Mouse (Mus musculus): ENCODE measurements around the gene Dlg1. TPM values are rescaled to one million over a fixed set of nuclear protein-coding genes. Genes with fewer than 3 reads are reported as not detected.

The Dlg1 gene
- total RNA-seq, 2 experiments from 2014 or later, result 185 to 202 TPM

DNA sequence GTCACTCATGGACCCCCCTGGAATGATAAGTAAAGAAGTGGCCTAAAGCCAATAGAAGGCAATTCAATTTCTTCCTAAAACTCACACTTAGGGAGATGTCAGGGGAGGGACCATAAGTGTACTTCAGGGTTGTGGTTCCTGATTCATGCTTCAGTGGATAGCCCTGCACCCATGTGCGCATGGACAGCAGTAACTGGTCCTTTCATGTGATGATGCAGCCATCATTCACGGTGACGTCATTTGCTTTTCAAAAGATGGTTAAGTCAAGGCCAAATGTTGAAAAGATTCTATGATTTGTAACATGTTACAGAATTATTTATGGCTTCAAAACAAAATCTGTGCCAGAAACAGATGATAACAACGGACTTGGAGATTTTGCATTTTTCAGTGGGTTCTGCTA, 28.9 kb upstream of the Dlg1 start:
- H3K27ac ChIP-seq, result no peak overlapping the region
- no peak overlapping the region for H3K4me3 ChIP-seq
- intact Hi-C loops (cut with DNase I), result no loop called here
- DNase-seq (ENCODE audit: extremely low spot score in 1 of 2, low spot score in 2 of 2), result no peak
- TF ChIP-seq CTCF (IDR thresholded peaks at IDR 0.05), result no peak

DNA sequence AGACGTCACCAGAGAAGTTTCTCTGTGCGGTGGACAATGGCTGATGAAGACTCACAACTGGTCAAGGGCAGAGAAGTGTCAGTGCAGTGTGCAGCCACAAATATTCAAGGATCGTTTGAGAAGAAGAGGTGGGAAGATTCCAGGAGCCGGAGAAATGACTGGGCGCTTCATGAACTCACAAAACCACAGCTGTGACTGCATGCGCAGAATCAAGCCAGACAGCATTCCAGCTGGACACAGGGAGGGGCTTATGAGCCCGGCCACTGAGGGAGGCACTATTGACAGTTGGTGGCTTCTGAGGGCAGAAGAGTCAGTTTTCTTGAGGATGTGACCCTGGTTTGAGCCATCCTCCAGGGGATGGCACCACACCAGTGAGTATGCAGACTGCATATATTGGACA, 24.9 kb upstream of the Dlg1 start:
- no peak for TF ChIP-seq CTCF (IDR thresholded peaks at IDR 0.05)
- Histone ChIP-seq H3K27ac (no peak overlapping the region), H3K4me3 (no peak overlapping the region)
- no peak for DNase-seq (ENCODE audit: extremely low spot score in 1 of 2, low spot score in 2 of 2)
- intact Hi-C loops (cut with DNase I), result no loop called here

DNA sequence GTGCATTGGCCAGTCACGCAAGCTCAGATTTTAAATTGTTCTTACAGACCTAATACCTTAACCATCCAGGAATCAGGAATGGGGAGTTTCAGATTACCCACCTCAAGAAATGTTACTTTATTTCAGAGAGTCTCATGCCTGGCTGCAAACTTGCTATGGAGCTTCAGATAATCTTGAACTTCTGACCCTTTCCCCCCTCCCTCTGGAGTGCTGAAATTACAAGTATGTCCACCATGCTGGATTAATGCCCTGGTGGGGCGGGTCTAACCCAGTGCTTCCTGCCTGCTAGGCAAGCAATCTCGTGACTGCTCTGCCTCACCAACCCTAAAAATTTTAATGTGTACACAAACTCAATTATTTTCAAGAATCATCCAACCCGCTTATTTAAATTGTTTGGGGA, 23.3 kb upstream of the Dlg1 start:
- no peak for DNase-seq (ENCODE audit: extremely low spot score in 1 of 2, low spot score in 2 of 2)
- H3K27ac ChIP-seq, result no peak overlapping the region
- intact Hi-C loops (cut with DNase I), result no loop called here
- no peak for TF ChIP-seq CTCF (IDR thresholded peaks at IDR 0.05)
- H3K4me3 ChIP-seq, result no peak overlapping the region

DNA sequence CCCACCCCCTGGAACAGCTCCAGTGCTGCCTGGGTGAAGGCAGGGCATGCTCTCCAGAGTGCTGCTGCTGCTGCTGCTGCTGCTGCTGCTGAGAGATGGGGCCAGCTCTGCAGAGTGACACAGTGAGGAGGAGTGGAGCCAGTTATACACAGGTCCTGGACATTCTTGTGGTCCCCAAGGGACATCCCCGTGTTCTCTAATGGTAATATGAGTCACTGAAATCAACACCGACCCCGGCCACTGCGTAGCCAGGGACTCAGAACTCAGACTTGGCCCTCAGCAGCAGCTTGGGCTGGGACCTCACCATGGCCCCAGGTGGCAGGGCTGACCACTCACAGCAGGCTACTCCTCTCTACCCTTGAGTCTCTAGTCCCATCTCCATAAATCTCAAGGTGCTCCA, 21.5 kb upstream of the Dlg1 start:
- no peak for TF ChIP-seq CTCF (IDR thresholded peaks at IDR 0.05)
- no peak for DNase-seq (ENCODE audit: extremely low spot score in 1 of 2, low spot score in 2 of 2)
- H3K4me3 ChIP-seq, result no peak overlapping the region
- intact Hi-C loops (cut with DNase I), result no loop called here
- no peak overlapping the region for H3K27ac ChIP-seq

DNA sequence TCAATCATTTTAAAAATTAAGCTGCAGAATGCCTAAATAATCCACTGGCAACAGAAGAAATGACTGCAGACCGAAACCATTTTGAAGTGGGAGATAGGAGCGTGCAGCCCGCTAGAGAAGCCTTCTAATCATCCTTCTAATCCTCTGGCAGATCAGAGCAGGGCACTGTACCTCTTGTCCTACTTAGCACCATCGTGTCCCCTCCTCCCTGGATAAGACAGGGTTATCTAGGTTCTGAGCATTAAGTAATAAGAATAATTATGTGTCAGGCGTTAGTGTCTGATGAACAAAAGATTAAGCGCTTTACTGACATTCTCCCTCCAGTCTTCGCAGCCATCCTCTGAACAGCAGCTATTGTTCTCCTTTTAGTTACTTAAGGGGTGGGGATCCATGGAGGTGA, 16.0 kb upstream of the Dlg1 start:
- intact Hi-C loops (cut with DNase I), result no loop called here
- Histone ChIP-seq H3K4me3 (no peak overlapping the region), H3K27ac (no peak overlapping the region)
- no peak for DNase-seq (ENCODE audit: extremely low spot score in 1 of 2, low spot score in 2 of 2)
- TF ChIP-seq CTCF (IDR thresholded peaks at IDR 0.05), result no peak

DNA sequence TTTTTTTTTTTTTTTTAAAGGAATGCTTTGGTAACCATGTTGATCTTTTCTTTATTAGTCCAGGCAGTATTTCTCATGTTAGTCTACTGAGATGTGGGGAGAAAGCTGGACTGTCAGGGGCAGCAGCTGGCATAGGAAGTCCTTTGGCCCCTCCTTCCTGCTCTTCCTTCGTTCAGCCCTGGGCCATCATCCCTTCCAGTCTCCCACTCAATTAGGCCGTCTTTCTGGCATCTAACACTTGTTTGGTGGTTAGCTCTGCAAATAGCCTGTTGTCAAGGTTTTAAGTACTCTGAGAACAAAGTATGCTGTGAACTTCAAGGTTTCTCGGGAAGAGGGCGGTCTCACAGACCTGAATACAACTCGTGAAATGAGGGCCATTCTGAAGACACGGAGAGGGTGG, 12.5 kb upstream of the Dlg1 start:
- DNase-seq (ENCODE audit: extremely low spot score in 1 of 2, low spot score in 2 of 2), result no peak
- Histone ChIP-seq H3K27ac (no peak overlapping the region), H3K4me3 (no peak overlapping the region)
- intact Hi-C loops (cut with DNase I), result no loop called here
- no peak for TF ChIP-seq CTCF (IDR thresholded peaks at IDR 0.05)

DNA sequence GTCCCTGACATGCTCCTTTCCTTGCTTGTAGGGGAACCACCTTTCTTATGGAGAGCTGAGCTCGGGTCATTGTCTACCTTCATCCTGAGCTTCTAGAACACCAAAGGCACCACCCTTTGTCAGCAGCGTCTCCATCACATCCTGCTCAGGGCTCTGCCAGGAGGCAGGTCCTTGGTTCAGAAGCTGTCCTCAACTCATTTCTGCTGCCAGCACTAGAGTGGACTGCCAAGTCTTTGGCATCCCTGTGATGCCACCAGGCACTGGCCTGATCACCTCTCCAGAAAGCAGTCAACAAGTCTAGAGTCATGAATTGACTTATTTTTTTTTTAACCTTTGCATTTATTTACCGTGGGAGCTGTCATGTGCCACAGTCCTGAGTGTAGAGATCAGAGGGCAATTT, 11.7 kb upstream of the Dlg1 start:
- DNase-seq (ENCODE audit: extremely low spot score in 1 of 2, low spot score in 2 of 2), result no peak
- no peak overlapping the region for H3K27ac ChIP-seq
- intact Hi-C loops (cut with DNase I), result no loop called here
- no peak for TF ChIP-seq CTCF (IDR thresholded peaks at IDR 0.05)
- no peak overlapping the region for H3K4me3 ChIP-seq

DNA sequence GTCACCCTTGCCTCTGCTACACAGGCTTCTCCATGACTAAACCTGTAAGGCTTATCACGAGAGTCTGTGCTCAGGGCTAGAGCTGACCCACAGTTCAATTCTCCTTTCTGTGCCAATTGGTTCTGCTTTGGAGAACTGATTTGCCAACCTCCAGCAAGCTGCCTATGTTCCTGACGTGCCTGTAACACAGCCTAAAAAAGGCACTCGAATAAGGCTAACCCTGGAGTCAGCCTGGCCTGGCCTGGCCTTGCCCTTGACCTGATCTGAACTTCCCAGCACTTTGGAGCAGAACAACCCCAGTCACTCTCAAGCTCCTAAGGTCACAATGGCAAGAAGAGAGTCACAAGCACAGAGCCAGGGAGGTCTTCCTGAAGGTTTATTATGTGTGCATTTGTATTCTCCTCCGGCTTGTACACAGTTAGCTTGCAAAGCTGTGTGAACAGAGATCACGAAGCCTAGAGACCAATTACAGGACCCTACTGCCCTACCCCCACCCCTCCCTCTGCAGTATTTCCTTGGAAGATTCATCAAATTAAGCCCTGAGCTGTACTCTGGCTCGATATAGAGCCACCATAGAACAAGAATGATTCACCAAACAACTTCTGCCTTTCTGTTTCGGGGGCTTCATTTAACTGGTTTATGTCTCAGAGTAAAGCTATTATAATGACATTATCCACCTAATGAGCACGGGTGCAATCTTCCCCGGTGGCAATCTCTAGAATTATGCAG, 11.0 kb upstream of the Dlg1 start:
- no peak for DNase-seq (ENCODE audit: extremely low spot score in 1 of 2, low spot score in 2 of 2)
- TF ChIP-seq CTCF (IDR thresholded peaks at IDR 0.05), result no peak
- Histone ChIP-seq H3K27ac (no peak overlapping the region), H3K4me3 (no peak overlapping the region)
- intact Hi-C loops (cut with DNase I), result no loop called here

DNA sequence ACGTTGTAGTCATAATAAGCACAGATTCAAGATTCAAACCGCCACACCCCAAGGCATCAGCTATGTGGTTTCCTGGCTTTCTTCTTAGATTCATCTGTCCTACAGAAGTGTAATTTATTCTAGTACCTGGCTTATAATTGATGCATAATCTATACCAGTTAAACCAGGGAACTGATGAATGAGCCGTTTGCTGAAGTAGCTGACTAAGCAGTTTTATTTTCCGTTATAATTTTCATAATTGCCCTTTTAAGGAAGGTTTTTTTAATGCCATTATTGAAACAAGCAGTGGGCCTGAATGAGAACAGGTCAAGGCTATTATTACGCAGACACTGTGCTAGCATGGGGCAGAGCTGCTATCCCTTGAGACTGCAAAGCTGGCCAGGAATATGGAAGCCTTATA, 9.6 kb upstream of the Dlg1 start:
- H3K27ac ChIP-seq, result no peak overlapping the region
- no peak overlapping the region for H3K4me3 ChIP-seq
- no peak for DNase-seq (ENCODE audit: extremely low spot score in 1 of 2, low spot score in 2 of 2)
- intact Hi-C loops (cut with DNase I), result no loop called here
- no peak for TF ChIP-seq CTCF (IDR thresholded peaks at IDR 0.05)

DNA sequence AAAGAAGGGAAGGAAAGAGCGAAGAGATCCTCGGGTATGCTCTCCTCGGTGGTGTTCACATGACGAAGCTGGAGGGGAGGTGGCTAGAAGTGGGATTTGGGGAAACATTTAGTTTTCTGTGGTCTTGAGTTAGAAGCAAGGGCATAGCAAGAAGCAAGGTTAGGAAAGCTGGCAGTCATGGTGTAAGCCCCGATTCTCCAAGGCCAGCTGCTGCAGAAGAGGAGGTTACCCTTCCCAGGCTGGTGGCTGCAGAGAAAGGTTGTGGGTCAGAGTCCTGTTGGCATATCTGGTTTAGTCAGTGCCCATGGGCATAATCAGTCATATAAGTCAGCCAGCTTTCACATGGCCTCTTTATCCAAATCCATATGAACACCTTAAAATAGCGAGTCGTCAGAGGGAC, 9.2 kb upstream of the Dlg1 start:
- no peak overlapping the region for H3K4me3 ChIP-seq
- DNase-seq (ENCODE audit: extremely low spot score in 1 of 2, low spot score in 2 of 2), result no peak
- TF ChIP-seq CTCF (IDR thresholded peaks at IDR 0.05), result no peak
- intact Hi-C loops (cut with DNase I), result no loop called here
- no peak overlapping the region for H3K27ac ChIP-seq

DNA sequence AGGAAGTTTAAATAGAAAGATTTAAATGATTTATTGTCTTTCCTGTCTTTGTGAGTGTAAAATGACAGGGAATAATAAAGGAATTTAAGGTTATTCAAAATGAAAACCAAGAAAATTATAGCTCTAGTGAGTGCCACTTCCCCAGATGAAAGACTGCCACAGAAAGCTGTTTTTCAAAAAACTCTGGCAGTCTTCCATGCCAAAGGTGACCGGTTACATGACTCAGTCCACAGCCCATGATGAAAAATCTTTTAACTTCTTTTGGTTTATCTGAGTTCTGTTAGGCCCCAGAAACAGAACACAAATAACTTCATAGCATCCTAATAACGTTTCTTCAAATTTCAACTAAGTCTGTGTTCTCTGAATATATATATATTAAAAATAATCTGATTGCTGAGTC, 7.7 kb upstream of the Dlg1 start:
- intact Hi-C loops (cut with DNase I), result no loop called here
- TF ChIP-seq CTCF (IDR thresholded peaks at IDR 0.05), result no peak
- H3K4me3 ChIP-seq, result no peak overlapping the region
- H3K27ac ChIP-seq, result no peak overlapping the region
- no peak for DNase-seq (ENCODE audit: extremely low spot score in 1 of 2, low spot score in 2 of 2)

DNA sequence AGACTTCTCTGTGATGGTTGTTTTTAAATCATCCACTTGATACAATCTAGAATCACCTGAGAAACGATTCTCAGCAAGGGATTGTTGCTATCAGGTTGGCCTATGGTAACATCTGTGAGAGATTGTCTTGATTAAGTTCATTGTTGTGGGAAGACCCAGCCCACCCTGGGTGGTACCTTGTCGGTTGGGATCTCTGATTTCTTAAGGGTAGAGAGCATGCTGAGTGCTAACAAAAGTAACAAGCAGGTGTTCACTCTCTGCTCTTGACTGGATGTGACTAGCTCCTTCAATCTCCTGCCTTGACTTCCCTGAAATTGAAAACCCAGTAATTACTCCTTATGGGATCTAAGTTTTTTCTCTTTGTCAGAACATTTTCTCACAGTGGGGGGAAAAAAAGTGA, 5.7 kb upstream of the Dlg1 start:
- no peak for TF ChIP-seq CTCF (IDR thresholded peaks at IDR 0.05)
- Histone ChIP-seq H3K4me3 (no peak overlapping the region), H3K27ac (no peak overlapping the region)
- intact Hi-C loops (cut with DNase I), result no loop called here
- no peak for DNase-seq (ENCODE audit: extremely low spot score in 1 of 2, low spot score in 2 of 2)

DNA sequence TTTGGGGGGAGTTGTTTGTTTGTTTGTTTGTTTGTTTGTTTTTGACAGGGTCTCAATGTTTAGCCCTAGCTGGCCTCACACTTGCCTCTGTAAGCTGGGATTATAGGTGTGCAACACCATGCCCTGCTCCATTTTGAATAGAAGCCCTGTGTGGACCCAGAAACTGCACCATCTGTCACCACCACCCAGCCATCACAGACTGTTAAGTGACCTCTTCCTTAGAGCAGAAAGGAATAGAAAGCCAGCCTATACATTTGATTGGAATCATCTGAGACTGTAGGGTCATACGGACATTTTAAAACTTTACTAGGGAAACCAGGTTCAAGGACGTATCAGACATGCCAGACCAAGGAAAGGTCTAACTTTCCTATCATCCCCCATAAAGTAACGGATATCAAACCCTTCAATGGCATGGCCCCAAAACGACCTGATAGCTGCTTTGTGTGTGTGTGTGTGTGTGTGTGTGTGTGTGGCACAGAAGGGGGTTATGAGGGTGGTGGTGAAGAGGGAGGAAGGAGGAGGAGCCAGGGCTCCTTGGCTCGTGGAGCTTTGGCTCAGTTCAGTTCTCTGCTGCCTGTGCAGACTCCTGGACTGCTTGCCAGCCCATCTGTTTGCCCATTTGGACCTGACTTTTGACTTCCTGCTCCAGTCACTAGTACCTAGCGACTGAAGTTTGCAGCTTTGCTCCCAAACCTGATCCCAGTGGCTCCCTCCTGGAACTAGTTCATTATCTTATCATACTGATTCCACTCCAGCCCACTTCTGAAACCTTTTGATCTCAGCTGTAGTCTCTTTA, 4.5 kb upstream of the Dlg1 start:
- intact Hi-C loops (cut with DNase I), result no loop called here
- Histone ChIP-seq H3K4me3 (no peak overlapping the region), H3K27ac (no peak overlapping the region)
- TF ChIP-seq CTCF (IDR thresholded peaks at IDR 0.05), result no peak
- no peak for DNase-seq (ENCODE audit: extremely low spot score in 1 of 2, low spot score in 2 of 2)

All from left cerebral cortex, adult 2 months (tissue).